Mouse (Mus musculus) lung, adult 10 weeks (tissue): Measurements from ENCODE around the gene Olfr180. TPM values are rescaled to one million over a fixed set of nuclear protein-coding genes. Genes with fewer than 3 reads are reported as not detected.

Experiments
- polyA plus RNA-seq: library from polyadenylated mRNA; stranded (reverse); fragments of 350-450 nt; fragmentation: Illumina TruSeq; extraction: RNeasy Lipid Tissue Mini Kit (QIAGEN cat#74804); gene quantifications from one replicate; pipeline ENCODE4 v1.2.3, GENCODE M21; 2014; ENCODE audit warnings: low read depth, low replicate concordance; ENCODE audit not compliant: insufficient read depth

Gene Olfr180
- polyA plus RNA-seq, result not detected

GRCm38 (mm10) chr16:58929292-58929691 is at the start of gene Olfr180:
TSS of gene Olfr180 (minus strand) at chr16:58929392.

GRCm38 (mm10) chr16:58928655-58929054 is 537 bp downstream of the Olfr180 start, which contains the start of gene Olfr181:
TSS of gene Olfr181 (minus strand) at chr16:58928755.

GRCm38 (mm10) chr16:58891963-58892362 is 37.2 kb downstream of the Olfr180 start, which contains the start of gene Olfr178:
TSS of gene Olfr178 (minus strand) at chr16:58892063.

GRCm38 (mm10) chr16:58874668-58875067 is 54.5 kb downstream of the Olfr180 start, which contains the start of gene Olfr177:
TSS of gene Olfr177 (minus strand) at chr16:58874768.

Other genes with a start within 250 kb of the Olfr180 start
- gene Gpr15, start 210.3 kb downstream of the Olfr180 start, polyA plus RNA-seq, result 0.23 TPM
- 30.3 TPM for gene Cldnd1, start 201.5 kb downstream of the Olfr180 start, polyA plus RNA-seq
- gene Olfr172, start 166.2 kb downstream of the Olfr180 start, polyA plus RNA-seq, result not detected
- not detected for gene Olfr173, start 129.1 kb downstream of the Olfr180 start, polyA plus RNA-seq
- gene Olfr175-ps1, start 102.6 kb downstream of the Olfr180 start, polyA plus RNA-seq, result not detected
- gene Olfr177, start 54.6 kb downstream of the Olfr180 start, polyA plus RNA-seq, result not detected
- not detected for gene Olfr178, start 37.3 kb downstream of the Olfr180 start, polyA plus RNA-seq
- gene Olfr181, start 637 bp downstream of the Olfr180 start, polyA plus RNA-seq, result not detected
- not detected for gene Olfr183, start 66.0 kb upstream of the Olfr180 start, polyA plus RNA-seq
- not detected for gene Olfr186, start 100.9 kb upstream of the Olfr180 start, polyA plus RNA-seq
- not detected for gene Olfr187, start 110.4 kb upstream of the Olfr180 start, polyA plus RNA-seq
- not detected for gene Olfr190, start 148.6 kb upstream of the Olfr180 start, polyA plus RNA-seq
- gene Olfr191, start 160.4 kb upstream of the Olfr180 start, polyA plus RNA-seq, result not detected
- gene Olfr193, start 182.5 kb upstream of the Olfr180 start, polyA plus RNA-seq, result not detected
- gene Olfr194, start 191.7 kb upstream of the Olfr180 start, polyA plus RNA-seq, result not detected
- gene Olfr195, start 217.7 kb upstream of the Olfr180 start, polyA plus RNA-seq, result not detected
- gene Olfr196, start 241.1 kb upstream of the Olfr180 start, polyA plus RNA-seq, result not detected